Mouse (Mus musculus): ENCODE measurements around the gene Sco1.

DNA sequence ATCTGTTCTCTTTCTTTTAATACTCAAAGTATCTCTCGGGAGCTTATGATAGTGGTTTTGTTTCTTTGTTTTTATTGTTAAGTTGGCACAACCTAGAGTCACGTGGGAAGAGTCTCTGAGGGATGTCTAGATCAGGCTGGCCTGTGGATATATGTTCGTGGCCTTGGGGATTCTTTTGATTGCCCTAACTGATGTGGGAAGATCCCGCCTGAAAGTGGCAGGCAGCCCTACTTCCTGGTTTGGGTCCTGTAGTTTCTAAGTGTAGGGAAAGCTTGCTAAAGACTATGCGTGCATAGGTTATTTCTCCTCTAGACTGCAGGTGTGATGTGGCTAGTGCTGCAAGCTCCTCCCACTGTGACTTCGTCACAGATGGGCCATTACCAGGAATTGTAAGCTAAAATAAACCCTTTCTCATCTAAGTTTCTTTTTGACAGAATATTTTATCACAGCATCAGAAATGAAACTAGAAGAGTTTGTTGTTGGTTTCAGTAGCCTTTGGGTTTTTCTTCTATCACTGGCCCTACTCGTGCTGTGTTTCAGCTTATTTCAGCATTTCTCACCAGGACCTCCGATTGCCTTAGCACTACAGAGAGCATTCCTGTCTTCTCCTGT, 2.4 kb downstream of the Sco1 start:
- TF ChIP-seq CTCF (IDR thresholded peaks at IDR 0.05; ENCODE audit: control insufficient read depth, insufficient read depth, insufficient replicate concordance, low read depth, low read length) (no peak), POLR2A (IDR thresholded peaks at IDR 0.05; ENCODE audit: control insufficient read depth, low read depth, low read length) (no peak)
